Mouse (Mus musculus): Measurements from ENCODE around the gene Nup37. TPM values are rescaled to one million over a fixed set of nuclear protein-coding genes. Genes with fewer than 3 reads are reported as not detected.

Gene Nup37
- 33.4 and 34.3 TPM in 2 replicates for polyA plus RNA-seq (2015; fragmentation: Nextera tagmentation; extraction: Ambion mirVana)

DNA sequence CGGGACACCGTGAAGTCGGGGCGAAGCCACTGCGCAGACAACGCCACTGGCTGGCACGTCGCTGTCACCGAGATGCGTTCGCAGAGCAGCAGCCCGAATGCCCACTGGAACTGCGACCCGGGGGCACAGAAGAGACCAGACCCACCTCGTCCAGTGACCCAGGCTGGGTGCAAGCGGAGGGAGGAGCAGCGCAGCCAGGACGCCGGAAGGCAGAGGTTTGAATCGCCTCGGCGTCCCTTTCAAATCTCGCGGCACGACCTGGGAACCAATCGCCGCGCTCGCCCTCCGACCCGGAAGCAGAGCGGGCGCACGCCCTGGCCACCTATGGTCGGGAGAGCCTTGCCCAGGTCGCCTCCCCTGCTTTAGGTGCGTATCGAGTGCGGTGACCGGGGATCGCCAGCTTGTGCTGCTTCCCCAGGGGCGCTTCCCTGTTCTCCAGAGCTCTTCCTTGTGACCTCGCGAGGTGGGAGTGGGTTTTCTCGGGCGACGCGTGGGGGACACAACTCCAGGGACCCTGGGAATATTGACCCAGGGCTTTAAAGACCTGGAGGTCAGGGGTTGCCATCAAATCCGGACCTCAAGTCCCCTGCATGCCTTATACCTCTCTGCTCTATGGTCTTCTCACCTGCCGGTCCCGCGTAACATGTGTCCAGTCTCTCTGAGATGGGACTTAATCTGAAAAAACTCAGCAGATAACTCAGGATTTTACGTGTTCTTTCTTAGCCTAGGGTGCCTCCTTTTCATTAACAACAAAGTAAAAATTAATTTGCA is at the start of gene Nup37, which contains the start of gene Parpbp:
Nup37 (plus strand) TSS at position 286 of the 771 bp plus-strand sequence.
Parpbp (minus strand) TSS at position 235 of the 771 bp plus-strand sequence.
- Histone ChIP-seq H3K27me3 (no peaks in the 10 kb centered on the region), H3K4me2 (peak within 1 kb of the TSS; percentile 90), H3K9me3 (no peaks in the 10 kb centered on the region), H3K27ac (no peak within 1 kb of the TSS), H3K36me3 (peaks cover 23% of the 10 kb centered on the region), H3K4me3 (peak within 1 kb of the TSS; percentile 81), H3K4me1 (replicated peaks) (peaks cover 17% of the 10 kb centered on the region), H3K9ac (peak within 1 kb of the TSS; percentile 84)
- peak; percentile 99 for ATAC-seq (ENCODE audit: low FRiP score)
- WGBS = under 1% methylated on average over 53 of the region's 53 CpGs

GRCm38 (mm10) chr10:88106169-88106568 is 40.6 kb upstream of the Nup37 start:
- Histone ChIP-seq H3K4me1 (replicated peaks) (no peaks in the 10 kb centered on the region), H3K9ac (no peak overlapping the region), H3K9me3 (no peaks in the 10 kb centered on the region), H3K4me2 (no peak overlapping the region), H3K27me3 (no peaks in the 10 kb centered on the region), H3K27ac (no peak overlapping the region), H3K4me3 (no peak overlapping the region), H3K36me3 (no peaks in the 10 kb centered on the region)
- ATAC-seq (ENCODE audit: low FRiP score) = no peak
- 91% methylated on average over 2 of the region's 2 CpGs for WGBS

- no peak overlapping the region for H3K27ac ChIP-seq
- H3K9me3 ChIP-seq = no peaks in the 10 kb centered on the region
- ATAC-seq (ENCODE audit: low FRiP score) = no peak
- no peaks in the 10 kb centered on the region for H3K36me3 ChIP-seq
- no peak overlapping the region for H3K4me3 ChIP-seq
- H3K27me3 ChIP-seq = no peaks in the 10 kb centered on the region
- no peaks in the 10 kb centered on the region for H3K4me1 ChIP-seq (replicated peaks)
- H3K9ac ChIP-seq = no peak overlapping the region
- H3K4me2 ChIP-seq = no peak overlapping the region
- WGBS = 88% methylated on average over 2 of the region's 2 CpGs
These were observed 33.5 kb upstream of the Nup37 start for GRCm38 (mm10) chr10:88113290-88113689.

DNA sequence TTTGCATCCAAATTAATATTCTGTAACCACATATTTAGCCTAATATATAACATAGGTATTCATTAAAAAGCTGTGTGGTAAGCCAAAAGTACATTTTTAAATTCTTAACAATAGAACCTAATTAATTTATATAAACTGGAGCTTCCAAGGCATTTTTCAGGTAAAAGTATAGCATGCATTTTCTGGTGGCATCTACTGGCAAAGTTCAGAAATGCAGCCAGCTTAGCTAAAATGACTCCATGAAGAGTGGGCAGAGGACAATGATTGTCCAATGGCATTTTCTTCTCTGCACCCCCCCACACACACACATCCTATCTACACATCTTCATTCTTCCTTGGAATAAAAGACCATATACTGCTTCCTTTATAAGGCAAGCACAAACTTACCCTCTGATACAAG is 27.1 kb upstream of the Nup37 start:
- Histone ChIP-seq H3K27me3 (no peaks in the 10 kb centered on the region), H3K9ac (no peak overlapping the region), H3K27ac (no peak overlapping the region), H3K36me3 (no peaks in the 10 kb centered on the region), H3K9me3 (no peaks in the 10 kb centered on the region), H3K4me3 (no peak overlapping the region), H3K4me2 (no peak overlapping the region), H3K4me1 (replicated peaks) (no peaks in the 10 kb centered on the region)
- ATAC-seq (ENCODE audit: low FRiP score) = no peak

GRCm38 (mm10) chr10:88135630-88136029 is 11.2 kb upstream of the Nup37 start:
- WGBS = 96% methylated on average over 16 of the region's 16 CpGs
- Histone ChIP-seq H3K4me2 (no peak overlapping the region), H3K4me1 (replicated peaks) (no peaks in the 10 kb centered on the region), H3K27ac (no peak overlapping the region), H3K4me3 (no peak overlapping the region), H3K9ac (no peak overlapping the region), H3K27me3 (no peaks in the 10 kb centered on the region), H3K9me3 (no peaks in the 10 kb centered on the region), H3K36me3 (no peaks in the 10 kb centered on the region)
- no peak for ATAC-seq (ENCODE audit: low FRiP score)

GRCm38 (mm10) chr10:88146187-88146586 is 605 bp upstream of the Nup37 start:
- Histone ChIP-seq H3K27ac (no peak overlapping the region), H3K4me2 (peak overlapping the region; percentile 90), H3K36me3 (peaks cover 18% of the 10 kb centered on the region), H3K27me3 (no peaks in the 10 kb centered on the region), H3K9me3 (no peaks in the 10 kb centered on the region), H3K9ac (peak overlapping the region; percentile 84), H3K4me3 (peak overlapping the region; percentile 81), H3K4me1 (replicated peaks) (peaks cover 17% of the 10 kb centered on the region)
- WGBS = 21% methylated on average over 7 of the region's 7 CpGs
- peak; percentile 11; the same call in 1 of the 2 replicates for ATAC-seq (ENCODE audit: low FRiP score)

- 88% methylated on average over 4 of the region's 4 CpGs for WGBS
These were observed 3.6 kb downstream of the Nup37 start for GRCm38 (mm10) chr10:88150381-88150780.

DNA sequence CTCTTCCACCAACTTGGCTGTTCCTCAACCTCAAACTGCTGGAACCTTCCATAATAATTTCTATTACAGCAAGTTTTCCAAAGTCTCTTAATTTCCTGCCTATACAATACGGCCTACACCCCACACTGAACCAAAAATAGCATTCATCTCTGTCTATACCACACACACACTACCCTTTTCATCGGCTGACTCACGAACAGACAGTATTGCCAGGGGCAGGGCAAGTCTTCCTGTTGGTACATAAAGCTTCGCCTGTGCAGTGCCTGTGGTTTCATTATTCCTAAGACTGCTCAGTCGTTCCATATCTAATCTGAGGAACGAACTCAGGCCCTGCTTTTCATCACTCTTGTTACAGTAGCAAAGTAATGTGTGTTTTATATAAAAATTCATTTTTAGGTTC is 4.9 kb downstream of the Nup37 start:
- no peak overlapping the region for H3K4me3 ChIP-seq
- no peaks in the 10 kb centered on the region for H3K27me3 ChIP-seq
- no peak overlapping the region for H3K4me2 ChIP-seq
- H3K9me3 ChIP-seq = no peaks in the 10 kb centered on the region
- no peak overlapping the region for H3K9ac ChIP-seq
- WGBS = 94% methylated on average over 6 of the region's 6 CpGs
- H3K4me1 ChIP-seq (replicated peaks) = peaks cover 7% of the 10 kb centered on the region
- peaks cover 46% of the 10 kb centered on the region for H3K36me3 ChIP-seq
- H3K27ac ChIP-seq = no peak overlapping the region
- ATAC-seq (ENCODE audit: low FRiP score) = no peak

More at GRCm38 (mm10) chr10:88150381-88150780, 3.6 kb downstream of the Nup37 start:
- Histone ChIP-seq H3K4me1 (replicated peaks) (peaks cover 17% of the 10 kb centered on the region), H3K4me2 (no peak overlapping the region), H3K27me3 (no peaks in the 10 kb centered on the region), H3K36me3 (peaks cover 44% of the 10 kb centered on the region), H3K9ac (no peak overlapping the region), H3K4me3 (no peak overlapping the region), H3K27ac (no peak overlapping the region), H3K9me3 (no peaks in the 10 kb centered on the region)
- ATAC-seq (ENCODE audit: low FRiP score) = no peak

GRCm38 (mm10) chr10:88162096-88162495 is 15.3 kb downstream of the Nup37 start:
- Histone ChIP-seq H3K36me3 (peaks cover 39% of the 10 kb centered on the region), H3K9ac (no peak overlapping the region), H3K27ac (no peak overlapping the region), H3K9me3 (no peaks in the 10 kb centered on the region; the same call in 1 of the 2 replicates), H3K27me3 (no peaks in the 10 kb centered on the region), H3K4me1 (replicated peaks) (no peaks in the 10 kb centered on the region), H3K4me2 (no peak overlapping the region), H3K4me3 (no peak overlapping the region)
- no peak for ATAC-seq (ENCODE audit: low FRiP score)
- WGBS = 98% methylated on average over 2 of the region's 2 CpGs

- H3K27me3 ChIP-seq = no peaks in the 10 kb centered on the region
- H3K9me3 ChIP-seq = no peaks in the 10 kb centered on the region; the same call in 1 of the 2 replicates
- ATAC-seq (ENCODE audit: low FRiP score) = no peak
- peaks cover 39% of the 10 kb centered on the region for H3K36me3 ChIP-seq
- H3K9ac ChIP-seq = no peak overlapping the region
- no peak overlapping the region for H3K4me3 ChIP-seq
- no peak overlapping the region for H3K27ac ChIP-seq
- H3K4me1 ChIP-seq (replicated peaks) = no peaks in the 10 kb centered on the region
- WGBS = 90% methylated on average over 5 of the region's 5 CpGs
- H3K4me2 ChIP-seq = no peak overlapping the region
These were observed 15.9 kb downstream of the Nup37 start for GRCm38 (mm10) chr10:88162676-88163075.

- no peak overlapping the region for H3K4me2 ChIP-seq
- no peak for ATAC-seq (ENCODE audit: low FRiP score)
- H3K9ac ChIP-seq = no peak overlapping the region
- H3K4me1 ChIP-seq (replicated peaks) = no peaks in the 10 kb centered on the region
- no peaks in the 10 kb centered on the region for H3K27me3 ChIP-seq
- H3K27ac ChIP-seq = no peak overlapping the region
- peaks cover 24% of the 10 kb centered on the region for H3K36me3 ChIP-seq
- no peaks in the 10 kb centered on the region; the same call in 1 of the 2 replicates for H3K9me3 ChIP-seq
- H3K4me3 ChIP-seq = no peak overlapping the region
- 96% methylated on average over 3 of the region's 3 CpGs for WGBS
These were observed 19.4 kb downstream of the Nup37 start for GRCm38 (mm10) chr10:88166158-88166557.

DNA sequence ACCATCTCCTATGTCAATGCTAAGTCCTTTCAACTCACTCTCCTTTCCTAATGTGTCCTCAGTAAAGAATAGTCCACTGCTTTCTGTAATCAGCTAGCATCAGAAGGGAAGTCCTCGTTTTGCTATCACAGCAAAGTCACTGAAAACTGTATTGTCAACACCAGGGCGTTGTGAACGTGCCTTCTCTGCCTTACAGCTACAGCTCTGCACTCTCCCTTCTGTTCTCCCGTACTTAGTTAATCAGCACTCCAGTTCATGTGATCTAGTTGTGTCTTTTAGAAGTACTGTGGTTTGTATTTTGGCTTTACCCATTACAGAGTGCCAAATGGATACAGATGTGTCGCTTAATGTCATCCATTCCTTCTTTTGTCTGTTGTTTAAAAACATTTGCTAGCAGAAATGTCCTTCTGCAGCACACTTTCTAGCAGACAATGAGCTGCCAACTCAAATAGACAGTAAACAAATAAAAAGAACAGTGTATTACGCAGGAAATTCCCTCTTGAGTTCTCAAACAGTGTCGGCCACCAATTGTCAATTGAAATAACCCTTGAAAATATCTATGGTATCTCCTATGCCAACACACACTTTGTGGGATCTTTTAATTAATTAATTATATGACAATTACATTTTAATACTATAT is 20.8 kb downstream of the Nup37 start:
- Histone ChIP-seq H3K4me3 (no peak overlapping the region), H3K4me1 (replicated peaks) (no peaks in the 10 kb centered on the region), H3K27me3 (no peaks in the 10 kb centered on the region), H3K4me2 (no peak overlapping the region), H3K9me3 (no peaks in the 10 kb centered on the region; the same call in 1 of the 2 replicates), H3K9ac (no peak overlapping the region), H3K27ac (no peak overlapping the region), H3K36me3 (peaks cover 18% of the 10 kb centered on the region; the same call in 1 of the 2 replicates)
- 86% methylated on average over 7 of the region's 7 CpGs for WGBS
- ATAC-seq (ENCODE audit: low FRiP score) = no peak

Data from hindbrain, embryonic 13.5 days (tissue).